Comparison of ENCODE assay signal across 8 mouse cellular contexts in the genomic region with DNA sequence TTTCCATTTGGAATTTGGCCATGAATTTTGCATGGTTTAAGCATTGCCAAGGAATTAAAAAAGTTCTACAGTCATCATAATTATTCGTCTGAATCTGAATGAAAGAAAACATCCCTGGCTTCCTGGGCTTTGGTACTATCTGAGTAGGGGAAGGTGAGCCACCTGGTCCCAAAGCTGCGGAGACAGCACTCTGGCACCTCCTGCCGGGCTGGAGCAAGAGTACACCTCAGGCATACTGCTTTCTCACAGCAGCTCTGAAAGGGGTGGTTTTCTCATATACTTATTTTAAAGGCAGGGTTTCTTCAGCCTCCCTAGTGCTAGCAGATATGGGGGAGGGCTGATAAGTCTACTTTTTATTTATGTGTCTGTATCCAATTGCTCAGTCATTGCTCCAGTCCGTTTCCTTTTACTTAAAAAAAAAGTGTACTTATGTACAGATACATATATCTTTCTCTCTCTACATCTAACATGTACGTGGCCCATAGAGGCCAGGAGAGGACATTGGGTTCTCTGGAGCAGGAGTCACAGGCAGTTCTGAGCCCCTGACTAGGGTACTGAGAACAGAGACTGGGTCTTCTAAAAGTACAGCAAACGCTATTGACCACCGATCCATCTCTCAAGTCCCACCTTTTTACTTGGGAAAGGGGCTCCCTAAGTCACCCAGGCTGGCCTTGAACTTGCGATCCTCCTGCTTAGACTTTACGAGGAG. TPM values are rescaled to one million over a fixed set of nuclear protein-coding genes. Genes with fewer than 3 reads are reported as not detected.
DNase-seq lines count a peak whose midpoint lies in the region; ATAC-seq and TF ChIP-seq lines count a peak whose summit lies in the region.

No protein-coding gene starts in this region.

- TF ChIP-seq CTCF in liver, postnatal 0 days (IDR thresholded peaks at IDR 0.05; ENCODE audit: low read depth), result peak; percentile 97

- H3K4me3 ChIP-seq in forebrain, embryonic 13.5 days, result peak overlapping the region; percentile 78
- H3K4me3 ChIP-seq in liver, postnatal 0 days (ENCODE audit: low read depth, low read length), result peak overlapping the region; percentile 87
- peak overlapping the region; percentile 73 for H3K4me3 ChIP-seq in neural tube, embryonic 13.5 days

- H3K27me3 ChIP-seq in forebrain, embryonic 13.5 days, result no peaks in the 10 kb centered on the region
- H3K27me3 ChIP-seq in liver, postnatal 0 days (ENCODE audit: insufficient read depth, low read length), result no peaks in the 10 kb centered on the region
- H3K27me3 ChIP-seq in neural tube, embryonic 13.5 days, result no peaks in the 10 kb centered on the region

- H3K27ac ChIP-seq in forebrain, embryonic 13.5 days, result peak overlapping the region; percentile 79
- H3K27ac ChIP-seq in liver, postnatal 0 days (ENCODE audit: low read depth), result peak overlapping the region; percentile 86
- H3K27ac ChIP-seq in neural tube, embryonic 13.5 days (replicated peaks), result peak overlapping the region; percentile 83

- under 1% methylated on average over 9 of the region's 9 CpGs for WGBS in forebrain, embryonic 13.5 days
- WGBS in liver, postnatal 0 days (ENCODE audit: insufficient replicate concordance), result under 1% methylated on average over 9 of the region's 9 CpGs
- under 1% methylated on average over 9 of the region's 9 CpGs for WGBS in neural tube, embryonic 13.5 days

- intact Hi-C loops in heart, postnatal 10 days (cut with DNase I), result loop anchor here (1.0 to 5.0 kb wide), 3 partner anchors 14 to 116 kb away; partner anchors contain the start of gene Hmgxb4

- ATAC-seq in cerebellum, adult (ENCODE audit: insufficient number of reproducible peaks, low FRiP score, low TSS enrichment), result peak; percentile 74
- peak; percentile 82 for ATAC-seq in forebrain, embryonic 13.5 days
- ATAC-seq in liver, postnatal 0 days, result peak; percentile 75
- ATAC-seq in neural tube, embryonic 13.5 days (ENCODE audit: low read depth), result peak; percentile 90

- no peaks in the 10 kb centered on the region for H3K9me3 ChIP-seq in forebrain, embryonic 13.5 days (replicated peaks)
- H3K9me3 ChIP-seq in liver, postnatal 0 days (ENCODE audit: low read length), result no peaks in the 10 kb centered on the region
- no peaks in the 10 kb centered on the region for H3K9me3 ChIP-seq in neural tube, embryonic 13.5 days

- H3K9ac ChIP-seq in forebrain, embryonic 13.5 days, result peak overlapping the region; percentile 69
- peak overlapping the region; percentile 89 for H3K9ac ChIP-seq in liver, postnatal 0 days (replicated peaks)
- peak overlapping the region; percentile 87 for H3K9ac ChIP-seq in neural tube, embryonic 13.5 days

- H3K4me1 ChIP-seq in forebrain, embryonic 13.5 days, result peaks cover 27% of the 10 kb centered on the region
- H3K4me1 ChIP-seq in liver, postnatal 0 days (ENCODE audit: insufficient read depth), result peaks cover 9% of the 10 kb centered on the region
- peaks cover 22% of the 10 kb centered on the region for H3K4me1 ChIP-seq in neural tube, embryonic 13.5 days (replicated peaks)

- TF ChIP-seq EP300 in liver, postnatal 0 days (IDR thresholded peaks at IDR 0.05; ENCODE audit: low read depth), result no peak

- DNase-seq in ES-CJ7 (ENCODE audit: low read depth, low spot score), result peak; percentile 94
- peak; percentile 88 to 91 for DNase-seq in heart, postnatal 10 days
- DNase-seq in kidney, postnatal 4 days, result peak; percentile 89 to 92
- peak; percentile 89 for DNase-seq in liver, postnatal 0 days
- DNase-seq in telencephalon, adult 2 months (ENCODE audit: low read depth, low spot score), result peak; percentile 40

- peak overlapping the region; percentile 78 for H3K4me2 ChIP-seq in forebrain, embryonic 13.5 days
- H3K4me2 ChIP-seq in liver, postnatal 0 days (ENCODE audit: low read depth, low read length), result peak overlapping the region; percentile 94
- peak overlapping the region; percentile 77 for H3K4me2 ChIP-seq in neural tube, embryonic 13.5 days

- H3K36me3 ChIP-seq in forebrain, embryonic 13.5 days (ENCODE audit: poor library complexity, severe bottlenecking), result peaks cover 27% of the 10 kb centered on the region
- H3K36me3 ChIP-seq in liver, postnatal 0 days (replicated peaks; ENCODE audit: insufficient read depth, low read length), result peaks cover 20% of the 10 kb centered on the region
- peaks cover 16% of the 10 kb centered on the region for H3K36me3 ChIP-seq in neural tube, embryonic 13.5 days

RNA-seq across cellular contexts. Expression of gene Mcm5, which starts 0.7 kb away (rescaled TPM):
- polyA plus RNA-seq in forebrain, embryonic 13.5 days (2015; fragmentation: Nextera tagmentation; extraction: Ambion mirVana), result 132 and 151 TPM in 2 replicates
- 10 to 100 TPM; 23.1 to 31.7 TPM for total RNA-seq in heart, postnatal 10 days (2021)
- polyA plus RNA-seq in liver, postnatal 0 days (2015; fragmentation: Nextera tagmentation; extraction: Ambion mirVana), result 43.5 and 55.4 TPM in 2 replicates
- 33.4 and 42.1 TPM in 2 replicates for polyA plus RNA-seq in neural tube, embryonic 13.5 days (2015; fragmentation: Nextera tagmentation; extraction: Ambion mirVana)

RNA-seq across cellular contexts. Expression of gene Hmox1, which starts 15.3 kb away (rescaled TPM):
- 11.3 and 12.8 TPM in 2 replicates for polyA plus RNA-seq in forebrain, embryonic 13.5 days (2015; fragmentation: Nextera tagmentation; extraction: Ambion mirVana)
- 10 to 100 TPM; 17.8 to 19.8 TPM for total RNA-seq in heart, postnatal 10 days (2021)
- polyA plus RNA-seq in liver, postnatal 0 days (2015; fragmentation: Nextera tagmentation; extraction: Ambion mirVana), result 155 and 160 TPM in 2 replicates
- 16.0 and 16.7 TPM in 2 replicates for polyA plus RNA-seq in neural tube, embryonic 13.5 days (2015; fragmentation: Nextera tagmentation; extraction: Ambion mirVana)

Comparison
In these comparisons a context has a peak if more than half of its experiments do, and no peak if none do; other contexts are left out.
1. Peak in every context shown above with its lines: DNase-seq, ATAC-seq, H3K4me3 ChIP-seq and H3K27ac ChIP-seq.
2. DNase-seq: peak in every context shown above with its lines; median percentile 94 in ES-CJ7; 90 in kidney, postnatal 4 days; 90 in heart, postnatal 10 days; 89 in liver, postnatal 0 days; 40 in telencephalon, adult 2 months.